Mouse (Mus musculus) olfactory bulb, adult 2 months (tissue): ENCODE data around the gene AI413582.

Source experiments
- CTCF ChIP-seq: fragments of 200-500 bp; IDR thresholded peaks from 2 replicates; pipeline ENCODE4 v1.5.1; 2012; ENCODE audit warnings: low read depth, mild to moderate bottlenecking, low read length, moderate library complexity; ENCODE audit not compliant: insufficient read depth
- POLR2A ChIP-seq: fragments of 200-500 bp; IDR thresholded peaks from 2 replicates; pipeline ENCODE4 v1.6.1; 2012; ENCODE audit warnings: mild to moderate bottlenecking, low read depth, low read length, moderate library complexity; ENCODE audit not compliant: insufficient read depth

DNA sequence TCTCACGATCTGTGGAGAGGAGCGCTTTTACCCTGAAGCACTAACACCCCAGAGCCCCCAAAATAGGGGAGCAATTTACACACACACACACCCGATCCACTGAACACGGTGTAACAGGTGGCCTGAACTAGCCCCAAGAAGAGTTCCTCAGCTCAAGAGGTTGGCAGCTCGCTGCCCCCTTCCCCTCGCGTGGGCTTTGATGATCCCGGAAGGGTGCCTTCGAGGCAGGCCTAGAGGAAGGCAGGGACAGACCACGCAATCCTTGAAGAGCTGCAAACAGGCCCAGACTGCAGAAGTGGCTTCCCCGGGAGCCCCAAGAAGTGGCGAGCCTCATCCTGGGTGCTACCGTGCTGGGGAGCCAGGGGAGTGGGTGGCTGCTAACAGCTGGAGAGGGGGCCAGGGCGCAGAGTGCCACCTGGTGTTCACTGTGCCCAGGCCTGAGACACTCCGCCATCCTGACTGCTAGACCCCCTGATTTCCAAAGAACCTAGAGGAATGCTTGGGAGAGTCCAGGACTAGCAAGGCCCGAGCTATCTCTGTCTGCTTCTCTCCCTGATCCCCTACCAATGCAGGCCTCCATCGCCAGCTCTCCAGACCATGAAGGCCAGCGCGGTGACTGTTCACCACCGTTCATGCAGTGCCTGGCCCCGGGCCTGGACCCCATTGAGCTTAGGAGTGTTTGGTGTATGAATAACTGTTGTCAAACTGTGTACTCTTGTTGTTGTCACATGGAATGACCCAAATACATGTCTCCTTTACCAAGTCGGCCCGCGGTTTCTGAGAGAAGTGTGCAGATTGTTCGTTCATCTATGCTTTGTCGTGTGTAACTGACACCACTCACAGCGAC lies 51.4 kb downstream of the AI413582 start:
- TF ChIP-seq POLR2A (no peak), CTCF (peak; percentile 24; the same call in 1 of the 2 replicates)
